Mouse (Mus musculus): Measurements from ENCODE around the gene Olfr160. TPM values are rescaled to one million over a fixed set of nuclear protein-coding genes. Genes with fewer than 3 reads are reported as not detected.

The Olfr160 gene
- polyA plus RNA-seq, 1 experiment: not detected

DNA sequence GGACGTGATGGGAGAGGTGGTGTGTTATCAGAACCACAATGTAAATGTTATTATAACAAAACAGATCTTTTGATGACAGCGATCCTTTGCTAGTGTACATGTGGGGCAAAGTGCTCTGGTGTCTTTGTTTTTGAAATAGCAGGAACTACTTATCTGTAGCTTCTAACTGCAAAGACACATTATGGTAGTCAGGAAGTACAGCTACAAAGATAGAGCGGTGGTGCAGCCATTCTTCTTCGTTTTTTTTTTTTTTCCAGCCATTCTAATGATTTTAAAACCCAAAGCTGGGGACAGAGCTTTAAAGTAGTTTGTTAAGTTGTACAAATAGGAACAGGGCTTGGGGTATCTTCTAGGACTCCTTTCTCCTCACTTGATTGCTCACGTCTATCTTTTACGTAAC is 56.6 kb downstream of the Olfr160 start:
- TF ChIP-seq SRF (IDR thresholded peaks at IDR 0.05; ENCODE audit: control insufficient read depth, insufficient read length, low read depth) (no peak), MAX (IDR thresholded peaks at IDR 0.05; ENCODE audit: low read depth) (no peak), REST (IDR thresholded peaks at IDR 0.05; ENCODE audit: insufficient read depth, insufficient read length) (no peak), MYOG (IDR thresholded peaks at IDR 0.05; ENCODE audit: control insufficient read depth in 1 of 3, insufficient read depth in 1 of 3, insufficient read length in 2 of 3, low read depth in 2 of 3) (no peak), POLR2AphosphoS2 (IDR thresholded peaks at IDR 0.05; ENCODE audit: insufficient read length, low read depth) (no peak)
- Histone ChIP-seq H3K27me3 (ENCODE audit: control insufficient read depth, insufficient read depth, insufficient read length) (no peaks in the 10 kb centered on the region), H3K4me2 (ENCODE audit: low read depth) (no peak overlapping the region), H3K4me3 (no peak overlapping the region), H3K36me3 (ENCODE audit: control insufficient read depth, insufficient read depth) (peaks cover 4% of the 10 kb centered on the region), H3K79me2 (ENCODE audit: control insufficient read depth, insufficient read depth) (peaks cover 20% of the 10 kb centered on the region), H3ac (ENCODE audit: control insufficient read depth, insufficient read length) (no peak overlapping the region)

Other genes starting within 250 kb of the Olfr160 start
- 4.0 TPM for gene Msantd2, start 226.9 kb downstream of the Olfr160 start, polyA plus RNA-seq (2012; fragmentation: generic; extraction: Trizol)
- gene Esam, start 188.2 kb downstream of the Olfr160 start, polyA plus RNA-seq (2012; fragmentation: generic; extraction: Trizol): 0.04 TPM
- gene Vsig2, start 177.0 kb downstream of the Olfr160 start, polyA plus RNA-seq (2012; fragmentation: generic; extraction: Trizol): not detected
- gene Nrgn, start 163.3 kb downstream of the Olfr160 start, polyA plus RNA-seq (2012; fragmentation: generic; extraction: Trizol): 0.42 TPM
- 0.60 TPM for gene Siae, start 160.6 kb downstream of the Olfr160 start, polyA plus RNA-seq (2012; fragmentation: generic; extraction: Trizol)
- gene Spa17, start 102.5 kb downstream of the Olfr160 start, polyA plus RNA-seq (2012; fragmentation: generic; extraction: Trizol): 2.7 TPM
- gene Tbrg1, start 58.9 kb downstream of the Olfr160 start, polyA plus RNA-seq (2012; fragmentation: generic; extraction: Trizol): 93.3 TPM
- gene Panx3, start 47.0 kb downstream of the Olfr160 start, polyA plus RNA-seq (2012; fragmentation: generic; extraction: Trizol): 0.02 TPM
- not detected for gene Olfr874, start 28.9 kb upstream of the Olfr160 start, polyA plus RNA-seq (2012; fragmentation: generic; extraction: Trizol)
- not detected for gene Olfr875, start 55.6 kb upstream of the Olfr160 start, polyA plus RNA-seq (2012; fragmentation: generic; extraction: Trizol)
- gene Olfr876, start 86.8 kb upstream of the Olfr160 start, polyA plus RNA-seq (2012; fragmentation: generic; extraction: Trizol): not detected
- not detected for gene Olfr877, start 138.0 kb upstream of the Olfr160 start, polyA plus RNA-seq (2012; fragmentation: generic; extraction: Trizol)
- not detected for gene Olfr145, start 180.5 kb upstream of the Olfr160 start, polyA plus RNA-seq (2012; fragmentation: generic; extraction: Trizol)
- not detected for gene Olfr878, start 201.6 kb upstream of the Olfr160 start, polyA plus RNA-seq (2012; fragmentation: generic; extraction: Trizol)

Measured in myocyte (in vitro differentiated cells).